Mouse (Mus musculus) liver, adult 2 months (tissue): ENCODE measurements around the gene Rasgrf1.
A peak's percentile ranks its signal among the peaks of the same experiment; 100 is the strongest.

Experiments used
- CTCF ChIP-seq: fragments of 200-500 bp; IDR thresholded peaks from 2 replicates; pipeline ENCODE4 v1.5.1; 2011; ENCODE audit warnings: low read depth, low read length, control low read depth
- POLR2A ChIP-seq: fragments of 200-500 bp; IDR thresholded peaks from 2 replicates; pipeline ENCODE4 v1.6.1; 2011; ENCODE audit warnings: low read length, control low read depth; ENCODE audit not compliant: insufficient read depth; ENCODE audit errors: extremely low read depth

DNA sequence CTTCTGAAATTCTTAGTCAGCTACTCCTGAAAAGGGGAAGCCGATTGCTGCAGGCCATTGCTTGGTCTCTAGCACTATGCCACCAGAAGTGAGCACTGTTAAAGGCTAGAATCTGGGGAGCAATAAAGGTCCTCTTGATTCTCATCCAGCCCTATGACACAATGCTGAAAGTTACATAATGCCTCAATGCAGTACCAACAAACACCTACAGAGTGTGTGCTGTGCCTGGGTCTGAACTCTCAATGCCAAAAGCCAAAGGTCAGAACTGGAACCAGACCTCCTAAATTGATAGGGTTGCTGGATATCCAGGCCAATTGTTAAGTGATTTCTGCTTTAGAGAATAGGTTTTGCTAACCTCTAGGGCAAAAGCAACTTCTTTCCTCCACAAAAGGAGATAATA lies 7.7 kb downstream of the Rasgrf1 start:
- TF ChIP-seq POLR2A (no peak), CTCF (peak; percentile 40; the same call in 1 of the 2 replicates)
